Mouse (Mus musculus) bone marrow, adult 2 months (tissue): Measurements from ENCODE around the gene Fam129a. TPM values are rescaled to one million over a fixed set of nuclear protein-coding genes. Genes with fewer than 3 reads are reported as not detected.
"Not testable (repeated sequence)": the region's sequence is repeated elsewhere in the genome, so short reads cannot be mapped to it uniquely, and the experiment has no call there.

Experiments used
- H3K27ac ChIP-seq: fragments of 200-500 bp; 2 replicates; pipeline ENCODE4 v1.5.1; 2012; ENCODE audit warnings: low read depth, mild to moderate bottlenecking, control low read depth, inconsistent platforms, low read length; ENCODE audit not compliant: control insufficient read depth, poor library complexity, insufficient read depth
- H3K4me1 ChIP-seq: fragments of 200-500 bp; 2 replicates; pipeline ENCODE4 v1.6.1; 2011; ENCODE audit warnings: low read length; ENCODE audit not compliant: control insufficient read depth, insufficient read depth
- H3K4me3 ChIP-seq: fragments of 200-500 bp; replicated peaks from 2 replicates; pipeline ENCODE3; 2011; ENCODE audit warnings: mild to moderate bottlenecking, low read depth, low read length, control low read depth; ENCODE audit not compliant: control insufficient read depth
- CTCF ChIP-seq: fragments of 200-500 bp; IDR thresholded peaks from 2 replicates; pipeline ENCODE4 v1.5.1; 2011; ENCODE audit warnings: low read length, control low read depth; ENCODE audit not compliant: control insufficient read depth, insufficient read depth
- POLR2A ChIP-seq: fragments of 200-500 bp; IDR thresholded peaks from 2 replicates; pipeline ENCODE4 v1.6.1; 2011; ENCODE audit warnings: low read depth, mild to moderate bottlenecking, control low read depth, low read length, borderline replicate concordance; ENCODE audit not compliant: control insufficient read depth
- WGBS: fragments of 180-500 bp; shearing (Covaris S2); methylation state at CpG from one replicate; pipeline ENCODE4 v1.1.7; 2018; 5-methylcytosine and 5-hydroxymethylcytosine counted together
- polyA plus RNA-seq: library from polyadenylated mRNA; stranded (reverse); fragments of >200 nt; gene quantifications from 2 replicates; pipeline ENCODE4 v1.2.4, GENCODE M21; 2011; ENCODE audit warnings: low replicate concordance; ENCODE audit not compliant: missing spikeins, insufficient read depth, insufficient read length

The Fam129a gene
- polyA plus RNA-seq, 1 experiment = 16.9 TPM

GRCm38 (mm10) chr1:151594906-151595305, 23.9 kb downstream of the Fam129a start:
- Histone ChIP-seq H3K4me1 (peaks cover 4% of the 10 kb centered on the region), H3K4me3 (no peak overlapping the region), H3K27ac (no peak overlapping the region)
- 67% methylated on average over 4 of the region's 4 CpGs for WGBS
- TF ChIP-seq CTCF = no peak
- TF ChIP-seq POLR2A = no peak

GRCm38 (mm10) chr1:151595600-151596299, 24.8 kb downstream of the Fam129a start:
- peaks cover 4% of the 10 kb centered on the region for H3K4me1 ChIP-seq
- no peak overlapping the region for H3K4me3 ChIP-seq
- H3K27ac ChIP-seq = no peak overlapping the region
- no peak for TF ChIP-seq CTCF
- TF ChIP-seq POLR2A = no peak
- WGBS = 84% methylated on average over 12 of the region's 12 CpGs

- Histone ChIP-seq H3K27ac (no peak overlapping the region), H3K4me1 (peaks cover 4% of the 10 kb centered on the region), H3K4me3 (no peak overlapping the region)
- WGBS = 80% methylated on average over 8 of the region's 8 CpGs
- TF ChIP-seq POLR2A (no peak), CTCF (no peak)
Observed at GRCm38 (mm10) chr1:151596562-151596961, 25.6 kb downstream of the Fam129a start.

- H3K4me1 ChIP-seq = peaks cover 4% of the 10 kb centered on the region
- no peak overlapping the region for H3K4me3 ChIP-seq
- TF ChIP-seq CTCF (no peak), POLR2A (no peak)
- WGBS = 41% methylated on average over 6 of the region's 6 CpGs
- H3K27ac ChIP-seq = no peak overlapping the region
Observed at GRCm38 (mm10) chr1:151597677-151598297, 26.8 kb downstream of the Fam129a start.

GRCm38 (mm10) chr1:151598876-151599275, 27.9 kb downstream of the Fam129a start:
- TF ChIP-seq CTCF = no peak
- TF ChIP-seq POLR2A = no peak
- 60% methylated on average over 2 of the region's 2 CpGs for WGBS
- Histone ChIP-seq H3K27ac (no peak overlapping the region), H3K4me1 (peaks cover 4% of the 10 kb centered on the region), H3K4me3 (no peak overlapping the region)

- no peak overlapping the region for H3K27ac ChIP-seq
- WGBS = 78% methylated on average over 2 of the region's 2 CpGs
Observed at GRCm38 (mm10) chr1:151604328-151604727, 33.3 kb downstream of the Fam129a start.

GRCm38 (mm10) chr1:151607957-151608356, 37.0 kb downstream of the Fam129a start:
- not testable (repeated sequence) for H3K4me3 ChIP-seq, H3K4me1 ChIP-seq, H3K27ac ChIP-seq
- WGBS = 63% methylated on average over 3 of the region's 3 CpGs

More at GRCm38 (mm10) chr1:151604328-151604727, 33.3 kb downstream of the Fam129a start:
- H3K4me1 ChIP-seq = no peaks in the 10 kb centered on the region; the same call in 1 of the 2 replicates
- H3K4me3 ChIP-seq = no peak overlapping the region
- no peak for TF ChIP-seq POLR2A
- no peak for TF ChIP-seq CTCF

GRCm38 (mm10) chr1:151610621-151611020, 39.6 kb downstream of the Fam129a start:
- Histone ChIP-seq H3K4me1 (no peaks in the 10 kb centered on the region; the same call in 1 of the 2 replicates), H3K4me3 (no peak overlapping the region), H3K27ac (no peak overlapping the region)
- no peak for TF ChIP-seq CTCF
- no peak for TF ChIP-seq POLR2A

- Histone ChIP-seq H3K4me1 (peaks cover 1% of the 10 kb centered on the region), H3K27ac (no peak overlapping the region), H3K4me3 (no peak overlapping the region)
- TF ChIP-seq CTCF (no peak), POLR2A (no peak)
- 70% methylated on average over 10 of the region's 10 CpGs for WGBS
Observed at GRCm38 (mm10) chr1:151614320-151614935, 43.4 kb downstream of the Fam129a start.
